Mouse (Mus musculus) liver, embryonic 14 days (tissue): ENCODE data around the gene Agtr2. TPM values are rescaled to one million over a fixed set of nuclear protein-coding genes. Genes with fewer than 3 reads are reported as not detected.

ENCODE experiments used
- polyA plus RNA-seq: library from polyadenylated mRNA; depleted of rRNA; stranded (reverse); fragments of >200 nt; gene quantifications from 2 replicates; pipeline ENCODE4 v1.2.3, GENCODE M21; 2012; rRNA removed

The Agtr2 gene
- 0.08 and 1.1 TPM in 2 replicates for polyA plus RNA-seq

DNA sequence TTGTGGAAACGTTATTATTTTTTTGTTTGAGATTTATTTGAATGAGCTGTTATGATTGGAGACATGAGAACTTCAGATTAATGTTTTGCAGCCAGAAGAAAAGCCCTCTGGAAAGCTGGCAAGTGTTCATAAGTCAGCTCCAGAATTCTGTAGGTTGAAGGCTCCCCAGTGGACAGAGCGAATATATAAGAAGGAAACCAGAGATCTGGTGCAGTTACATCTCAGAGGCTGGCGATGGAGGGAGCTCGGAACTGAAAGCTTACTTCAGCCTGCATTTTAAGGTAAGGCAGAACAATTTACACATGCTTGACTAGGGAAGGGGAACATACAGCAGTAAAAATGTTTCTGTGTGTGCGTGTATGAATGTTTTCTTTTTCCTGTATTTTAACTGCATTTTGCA is at the start of gene Agtr2:
TSS of gene Agtr2 (plus strand) at position 131 of the 400 bp plus-strand sequence.

Other genes with a start within 250 kb of the Agtr2 start
- not detected in 2 replicates for gene Slc6a14, start 230.4 kb downstream of the Agtr2 start, polyA plus RNA-seq